Mouse (Mus musculus) lung, embryonic 16.5 days (tissue): ENCODE measurements at regions not wholly inside any gene's neighbourhood (a gene's known extent, or its start where the extent isn't known, plus 50 kb on each side); places are given as distances from the start of the nearest gene placed in this dataset.

ENCODE experiments used
- ATAC-seq: fragments of 200-750 bp; cut with Nextera tagmentation; 2 replicates; pipeline ENCODE4 v1.8.0; 2017; ENCODE audit warnings: low read depth, mild to moderate bottlenecking, moderate library complexity
- H3K27ac ChIP-seq: fragments of 300-500 bp; sonication (generic); 2 replicates; pipeline ENCODE4 v1.5.1; 2014; ENCODE audit warnings: mild to moderate bottlenecking, control low read depth, low read length
- H3K27me3 ChIP-seq: fragments of 300-500 bp; sonication (generic); 2 replicates; pipeline ENCODE4 v1.6.1; 2014; ENCODE audit warnings: low read depth, low read length, mixed read lengths; ENCODE audit not compliant: control insufficient read depth, insufficient read depth
- H3K36me3 ChIP-seq: fragments of 300-500 bp; sonication (generic); 2 replicates; pipeline ENCODE4 v1.6.1; 2014; ENCODE audit warnings: low read length; ENCODE audit not compliant: control insufficient read depth, insufficient read depth
- H3K4me1 ChIP-seq: fragments of 300-500 bp; sonication (generic); replicated peaks from 2 replicates; pipeline ENCODE4 v1.6.1; 2014; ENCODE audit warnings: low read length, mixed read lengths; ENCODE audit not compliant: control insufficient read depth, insufficient read depth
- H3K4me2 ChIP-seq: fragments of 300-500 bp; sonication (generic); 2 replicates; pipeline ENCODE4 v1.6.1; 2014; ENCODE audit warnings: low read depth, low read length, control low read depth
- H3K4me3 ChIP-seq: fragments of 300-500 bp; sonication (generic); 2 replicates; pipeline ENCODE4 v1.5.1; 2014; ENCODE audit warnings: mild to moderate bottlenecking, low read length, control low read depth
- H3K9ac ChIP-seq: fragments of 300-500 bp; sonication (generic); 2 replicates; pipeline ENCODE4 v1.6.1; 2014; ENCODE audit warnings: low read length, control low read depth
- H3K9me3 ChIP-seq: fragments of 300-500 bp; sonication (generic); 2 replicates; pipeline ENCODE4 v1.6.1; 2016; ENCODE audit warnings: low read length; ENCODE audit not compliant: control insufficient read depth
- WGBS: fragments of 180-500 bp; shearing (Covaris S2); extraction: QIAGEN DNeasy Blood & Tissue Kit; methylation state at CpG from one replicate; pipeline ENCODE4 v1.1.7; 2014; 5-methylcytosine and 5-hydroxymethylcytosine counted together

- no peak for ATAC-seq
- no peak overlapping the region for H3K27ac ChIP-seq
- H3K36me3 ChIP-seq = no peaks in the 10 kb centered on the region
- no peaks in the 10 kb centered on the region for H3K4me1 ChIP-seq
- H3K9me3 ChIP-seq = no peaks in the 10 kb centered on the region
- no peak overlapping the region for H3K4me2 ChIP-seq
- H3K27me3 ChIP-seq = no peaks in the 10 kb centered on the region
- H3K9ac ChIP-seq = no peak overlapping the region
- no peak overlapping the region for H3K4me3 ChIP-seq
These were observed 743.1 kb downstream of the Stim2 start for GRCm38 (mm10) chr5:54741440-54741839.

- Histone ChIP-seq H3K9ac (no peak overlapping the region), H3K36me3 (no peaks in the 10 kb centered on the region), H3K4me1 (no peaks in the 10 kb centered on the region), H3K9me3 (no peaks in the 10 kb centered on the region), H3K4me3 (no peak overlapping the region), H3K4me2 (no peak overlapping the region), H3K27ac (no peak overlapping the region), H3K27me3 (no peaks in the 10 kb centered on the region)
- WGBS = 63% methylated on average over 2 of the region's 2 CpGs
- ATAC-seq = no peak
These were observed 748.7 kb downstream of the Stim2 start for GRCm38 (mm10) chr5:54746973-54747372.

- H3K27me3 ChIP-seq = no peaks in the 10 kb centered on the region
- no peaks in the 10 kb centered on the region for H3K4me1 ChIP-seq
- H3K27ac ChIP-seq = no peak overlapping the region
- H3K9ac ChIP-seq = no peak overlapping the region
- no peak overlapping the region for H3K4me3 ChIP-seq
- H3K9me3 ChIP-seq = no peaks in the 10 kb centered on the region
- no peak for ATAC-seq
- no peaks in the 10 kb centered on the region for H3K36me3 ChIP-seq
- H3K4me2 ChIP-seq = no peak overlapping the region
- WGBS = 53% methylated on average over 1 of the region's 1 CpGs
These were observed 755.1 kb downstream of the Stim2 start for GRCm38 (mm10) chr5:54753372-54753771.

GRCm38 (mm10) chr5:54759657-54760056 lies 761.4 kb downstream of the Stim2 start:
- Histone ChIP-seq H3K4me2 (no peak overlapping the region), H3K27me3 (no peaks in the 10 kb centered on the region), H3K4me3 (no peak overlapping the region), H3K36me3 (no peaks in the 10 kb centered on the region), H3K4me1 (no peaks in the 10 kb centered on the region), H3K27ac (no peak overlapping the region), H3K9ac (no peak overlapping the region), H3K9me3 (no peaks in the 10 kb centered on the region)
- 72% methylated on average over 3 of the region's 3 CpGs for WGBS
- ATAC-seq = no peak

- no peak for ATAC-seq
- Histone ChIP-seq H3K9me3 (no peaks in the 10 kb centered on the region), H3K4me2 (no peak overlapping the region), H3K9ac (no peak overlapping the region), H3K4me3 (no peak overlapping the region), H3K4me1 (no peaks in the 10 kb centered on the region), H3K27me3 (no peaks in the 10 kb centered on the region), H3K27ac (no peak overlapping the region), H3K36me3 (no peaks in the 10 kb centered on the region)
- 61% methylated on average over 1 of the region's 1 CpGs for WGBS
These were observed 764.7 kb downstream of the Stim2 start for GRCm38 (mm10) chr5:54763019-54763418.

- WGBS = 39% methylated on average over 6 of the region's 6 CpGs
- H3K9ac ChIP-seq = no peak overlapping the region
- no peaks in the 10 kb centered on the region for H3K27me3 ChIP-seq
- peak; percentile 61; the same call in 1 of the 2 replicates for ATAC-seq
- H3K4me1 ChIP-seq = no peaks in the 10 kb centered on the region
- no peak overlapping the region for H3K4me2 ChIP-seq
- no peaks in the 10 kb centered on the region for H3K36me3 ChIP-seq
- no peak overlapping the region for H3K4me3 ChIP-seq
- no peaks in the 10 kb centered on the region for H3K9me3 ChIP-seq
- no peak overlapping the region for H3K27ac ChIP-seq
These were observed 798.7 kb downstream of the Stim2 start for GRCm38 (mm10) chr5:54796953-54797450.

GRCm38 (mm10) chr5:54827076-54827475 lies 828.8 kb downstream of the Stim2 start:
- WGBS = 75% methylated on average over 2 of the region's 2 CpGs

More at GRCm38 (mm10) chr5:54827076-54827475, 828.8 kb downstream of the Stim2 start:
- Histone ChIP-seq H3K27me3 (no peaks in the 10 kb centered on the region), H3K9me3 (no peaks in the 10 kb centered on the region), H3K4me2 (no peak overlapping the region), H3K36me3 (no peaks in the 10 kb centered on the region), H3K27ac (no peak overlapping the region), H3K4me3 (no peak overlapping the region), H3K4me1 (no peaks in the 10 kb centered on the region), H3K9ac (no peak overlapping the region)
- no peak for ATAC-seq
